Mouse (Mus musculus): Measurements from ENCODE around the gene Samd14.
"Not testable (repeated sequence)": the region's sequence is repeated elsewhere in the genome, so short reads cannot be mapped to it uniquely, and the experiment has no call there.

Gene Samd14

GRCm38 (mm10) chr11:95006525-95007219 lies 3.0 kb upstream of the Samd14 start:
- DNase-seq (ENCODE audit: low read depth), result no peak

DNA sequence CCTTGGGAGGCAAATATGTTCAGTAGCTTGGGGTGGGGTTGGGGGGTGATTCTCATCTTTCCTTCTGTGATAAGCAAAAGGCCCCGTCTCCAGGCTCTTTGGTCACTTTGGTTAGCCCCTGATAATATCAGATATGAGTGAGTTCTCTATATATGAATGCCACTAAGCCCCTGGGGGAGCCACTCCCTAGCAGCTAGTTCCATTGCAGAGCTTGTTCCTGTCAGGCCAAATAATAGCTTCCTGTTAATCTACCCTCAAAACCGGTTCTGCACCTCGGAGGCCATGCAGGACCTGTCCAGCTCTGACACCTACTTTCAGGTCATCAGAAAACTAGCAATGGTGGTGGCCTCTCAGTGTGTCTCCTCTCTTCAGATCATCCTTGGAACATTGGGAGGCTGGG lies 2.3 kb upstream of the Samd14 start:
- DNase-seq (ENCODE audit: low read depth), result no peak

GRCm38 (mm10) chr11:95008661-95009628 lies 734 bp upstream of the Samd14 start:
- DNase-seq (ENCODE audit: low read depth), result no peak

GRCm38 (mm10) chr11:95010141-95010739 lies 561 bp downstream of the Samd14 start:
- DNase-seq (ENCODE audit: low read depth), result no peak

DNA sequence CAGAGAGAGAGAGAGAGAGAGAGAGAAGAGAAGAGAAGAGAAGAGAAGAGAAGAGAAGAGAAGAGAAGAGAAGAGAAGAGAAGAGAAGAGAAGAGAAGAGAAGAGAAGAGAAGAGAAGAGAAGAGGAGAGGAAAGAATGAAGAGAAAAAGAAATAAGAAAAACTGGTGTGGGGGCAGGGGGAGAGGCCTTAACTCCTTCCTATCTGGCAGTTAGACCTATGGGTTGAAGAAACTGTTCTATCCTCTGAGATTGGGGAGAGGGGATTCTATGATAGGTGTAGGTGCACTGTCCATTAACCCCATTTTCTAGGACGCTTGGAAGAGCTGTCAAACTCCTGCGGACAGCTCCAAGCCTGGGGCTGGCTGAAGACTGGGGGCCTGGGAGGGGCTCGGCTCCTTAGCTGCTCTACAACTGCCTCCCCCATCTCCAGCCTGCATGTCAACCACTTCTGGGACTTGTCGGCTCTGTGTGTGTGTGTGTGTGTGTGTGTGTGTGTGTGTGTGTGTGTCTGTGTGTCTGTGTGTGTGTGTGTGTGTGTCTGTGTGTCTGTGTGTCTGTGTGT lies 1.2 kb downstream of the Samd14 start:
- not testable (repeated sequence) for DNase-seq (ENCODE audit: low read depth)

DNA sequence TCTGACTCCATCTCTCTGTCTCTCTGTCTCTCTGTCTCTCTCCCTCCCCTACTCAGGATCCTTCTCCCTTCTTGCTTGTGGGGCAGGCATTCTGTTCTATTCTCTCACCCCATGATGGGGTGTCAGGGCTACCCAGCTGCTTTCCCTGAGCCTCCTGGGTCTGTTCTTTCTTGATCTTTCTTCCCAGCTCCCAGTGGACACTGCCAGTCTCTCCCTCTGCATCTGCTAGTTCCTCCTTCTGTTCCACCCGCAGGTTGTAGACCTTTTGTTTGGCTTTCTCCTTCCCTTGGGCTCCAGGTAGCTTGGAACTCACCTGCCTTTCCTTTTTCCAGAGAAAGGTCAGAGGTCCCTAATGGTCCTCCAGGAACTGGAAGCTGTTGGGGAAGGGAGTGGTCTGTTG lies 1.7 kb downstream of the Samd14 start:
- no peak for DNase-seq (ENCODE audit: low read depth)

GRCm38 (mm10) chr11:95012075-95012474 lies 2.4 kb downstream of the Samd14 start:
- DNase-seq (ENCODE audit: low read depth), result no peak

DNA sequence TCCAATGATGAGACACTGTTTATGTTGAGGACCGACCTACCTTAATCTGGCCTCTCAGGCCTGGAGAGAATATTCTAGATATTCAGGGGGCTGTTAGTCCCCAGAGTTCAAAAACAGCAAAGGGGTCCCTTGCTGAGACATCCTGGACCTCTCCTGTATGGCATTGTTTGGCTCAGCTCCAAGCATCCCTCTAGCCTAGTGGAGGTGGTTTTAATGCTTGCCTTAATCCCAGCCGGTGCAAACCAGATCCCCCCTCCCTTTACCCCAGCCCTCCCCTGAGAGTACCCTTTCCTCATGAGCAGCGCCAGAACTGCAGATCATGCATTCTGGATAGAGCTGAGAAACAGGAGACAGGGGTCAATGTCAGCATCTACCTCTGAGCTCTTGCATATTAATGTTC lies 2.8 kb downstream of the Samd14 start:
- no peak for DNase-seq (ENCODE audit: low read depth)

DNA sequence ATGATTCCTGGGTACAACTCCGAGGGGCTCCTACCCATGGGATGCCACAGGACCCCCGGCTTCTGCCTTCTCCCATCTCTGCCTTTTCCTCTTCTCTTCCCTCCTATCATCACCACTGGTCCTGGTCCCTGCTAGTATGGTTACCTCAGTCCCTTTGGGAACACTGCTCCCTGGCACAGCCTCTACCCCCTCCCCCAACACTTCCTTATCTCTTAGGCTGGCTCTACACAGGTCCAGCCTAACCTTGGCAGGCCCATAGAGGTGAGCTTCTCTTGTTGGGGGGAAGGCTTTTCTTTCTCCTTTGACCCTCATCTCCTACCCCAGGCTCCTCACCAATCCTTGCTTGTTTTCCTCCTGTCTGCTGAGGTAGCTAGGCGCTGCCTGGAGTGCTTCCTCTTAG lies 5.8 kb downstream of the Samd14 start:
- no peak for DNase-seq (ENCODE audit: low read depth)

- DNase-seq (ENCODE audit: low read depth), result no peak
Observed at GRCm38 (mm10) chr11:95022237-95022992, 12.7 kb downstream of the Samd14 start.

GRCm38 (mm10) chr11:95023481-95023880 lies 13.8 kb downstream of the Samd14 start:
- no peak for DNase-seq (ENCODE audit: low read depth)

DNA sequence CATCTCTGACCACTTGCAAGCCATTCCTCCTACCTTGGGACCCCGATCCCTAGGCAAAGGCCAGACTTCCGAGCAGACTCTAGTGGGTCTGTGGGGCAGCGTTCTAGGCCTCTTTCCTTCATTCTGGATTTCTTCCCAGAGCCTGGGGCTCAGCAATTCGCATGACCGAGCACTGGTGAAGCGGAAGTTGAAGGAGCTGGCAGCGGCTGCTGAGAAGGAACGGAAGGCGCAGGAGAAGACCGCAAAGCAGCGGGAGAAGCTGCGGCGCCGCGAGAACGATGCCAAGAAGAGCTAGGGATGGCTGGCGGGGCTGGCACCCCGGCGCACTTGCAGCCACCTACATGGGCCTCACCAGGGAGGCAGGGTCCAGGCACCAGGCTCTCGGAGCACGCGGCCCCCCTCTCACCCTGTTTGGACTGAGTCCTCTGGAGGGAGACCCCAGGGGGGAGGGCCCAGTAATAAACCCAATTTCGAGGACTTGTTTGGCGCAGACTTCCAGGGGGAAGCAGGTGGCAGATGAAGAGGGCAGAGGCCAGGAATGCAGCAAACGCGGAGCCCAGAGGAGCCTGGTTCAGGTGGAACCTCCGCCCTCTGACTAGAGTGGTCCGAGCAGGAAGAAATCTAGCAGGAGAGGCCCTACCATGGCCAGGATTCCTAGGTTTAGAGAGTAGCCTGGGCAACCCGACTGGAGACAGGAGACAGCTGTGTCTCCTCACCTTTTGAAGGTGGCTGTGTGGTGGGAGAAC lies 14.9 kb downstream of the Samd14 start:
- DNase-seq (ENCODE audit: low read depth), result no peak

DNA sequence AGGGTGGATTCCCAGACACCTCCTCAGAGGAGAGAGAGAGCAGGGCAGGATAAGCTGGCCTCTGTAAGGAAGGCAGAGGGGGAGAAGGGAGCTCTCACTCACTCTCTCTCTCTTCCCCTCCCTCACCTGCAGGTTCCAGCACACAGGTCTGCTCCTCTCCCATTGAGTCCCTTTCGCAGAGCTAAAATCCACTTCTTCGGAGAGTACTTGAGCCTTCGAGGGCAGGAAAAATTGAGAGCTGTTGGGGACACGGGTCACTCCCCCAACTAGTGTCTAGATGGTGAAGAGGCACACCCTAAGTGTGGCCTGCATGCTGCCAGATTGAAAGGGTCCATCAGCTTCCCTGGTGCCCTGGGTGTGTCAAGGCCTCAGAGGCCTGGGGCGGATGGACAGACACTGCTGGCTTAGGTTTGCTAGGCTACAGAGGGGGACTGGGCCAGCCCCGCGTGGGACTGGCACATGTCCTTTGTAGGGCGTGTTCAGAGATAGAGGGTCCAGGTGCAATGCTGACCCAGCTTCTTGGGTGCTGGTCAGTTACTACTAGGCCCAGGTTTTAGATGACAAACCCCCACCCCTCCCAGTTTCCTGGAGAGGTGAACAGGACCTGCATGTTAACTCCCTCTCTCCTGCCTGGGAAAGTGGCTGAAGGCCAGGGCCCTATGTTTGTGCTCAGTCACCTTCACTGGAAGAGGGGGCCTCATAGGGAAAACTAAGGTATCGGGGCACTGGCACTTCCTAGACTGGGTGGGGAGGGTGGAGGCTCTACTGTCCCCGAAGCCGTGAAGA lies 15.7 kb downstream of the Samd14 start:
- no peak for DNase-seq (ENCODE audit: low read depth)

GRCm38 (mm10) chr11:95026090-95026542 lies 16.4 kb downstream of the Samd14 start:
- DNase-seq (ENCODE audit: low read depth), result no peak

DNA sequence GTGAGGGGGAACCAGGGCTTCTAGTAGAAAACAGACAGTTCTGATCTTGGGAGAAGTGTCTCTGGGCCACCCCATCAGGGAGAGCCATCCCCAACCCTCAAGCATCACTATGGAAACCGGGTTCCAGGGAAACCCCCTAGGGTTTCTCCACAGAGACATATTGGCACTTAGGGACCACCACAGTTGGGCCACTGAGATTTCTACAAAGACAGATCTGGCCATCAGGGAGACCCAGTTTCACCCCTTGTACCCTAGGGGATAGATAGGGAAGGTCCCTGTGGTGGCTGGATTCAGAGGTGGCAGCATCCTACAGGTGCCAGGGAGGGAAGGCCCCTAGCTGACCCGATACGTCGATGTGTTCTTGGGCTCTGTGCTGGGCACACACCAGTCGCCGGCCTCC lies 17.2 kb downstream of the Samd14 start:
- DNase-seq (ENCODE audit: low read depth), result no peak

DNA sequence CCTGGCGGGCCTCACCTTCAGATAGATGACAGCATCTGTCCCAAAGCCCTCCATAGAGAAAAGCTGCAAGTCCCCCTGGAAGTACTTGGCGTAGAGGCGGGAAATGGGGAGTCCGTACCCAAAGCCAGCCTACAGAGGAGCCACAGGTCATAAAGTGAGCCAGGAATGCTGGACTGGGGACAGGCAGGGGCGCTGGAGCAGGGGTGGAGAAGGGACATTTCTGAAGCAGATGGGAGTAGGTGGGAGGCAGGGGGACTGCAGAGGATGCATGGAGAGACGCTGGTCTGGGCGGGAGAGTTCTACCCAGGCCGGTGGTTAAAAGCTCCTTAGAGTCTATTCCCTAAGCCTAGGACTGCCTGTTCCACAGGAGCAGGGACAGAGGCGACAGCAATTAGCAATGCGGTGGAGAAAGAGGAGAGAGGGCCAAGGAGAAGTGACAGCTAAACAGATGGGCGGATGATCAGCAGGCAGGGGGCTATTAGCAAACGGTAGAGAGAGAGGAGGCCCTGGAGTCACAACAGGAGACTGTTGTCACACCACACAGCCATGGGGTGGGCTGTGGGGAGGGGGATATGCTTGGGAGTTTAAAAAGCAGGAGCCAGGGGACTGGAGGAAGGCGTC lies 18.3 kb downstream of the Samd14 start:
- no peak for DNase-seq (ENCODE audit: low read depth)

DNA sequence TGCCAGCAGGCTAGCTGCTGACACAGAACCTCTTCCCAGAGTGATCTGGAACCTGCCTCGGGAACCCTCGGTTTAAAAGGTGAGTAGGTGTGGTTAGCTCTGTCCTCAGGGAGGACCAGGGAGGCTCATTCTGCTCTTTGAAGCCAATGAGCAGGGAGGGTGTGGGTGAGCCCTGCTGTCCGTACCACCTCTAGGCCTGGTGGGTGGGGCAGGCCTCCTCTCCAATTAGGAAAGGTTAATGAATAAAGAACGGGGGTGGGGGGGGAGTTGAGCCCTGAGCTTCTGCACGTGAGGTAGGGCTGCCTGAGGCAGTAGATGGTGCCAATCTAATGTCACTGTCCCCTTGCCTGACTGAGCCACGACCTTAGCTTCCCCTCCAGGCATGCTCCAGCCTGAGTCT lies 23.3 kb downstream of the Samd14 start:
- no peak for DNase-seq (ENCODE audit: low read depth)

GRCm38 (mm10) chr11:95033617-95034016 lies 23.9 kb downstream of the Samd14 start:
- DNase-seq (ENCODE audit: low read depth), result no peak

DNA sequence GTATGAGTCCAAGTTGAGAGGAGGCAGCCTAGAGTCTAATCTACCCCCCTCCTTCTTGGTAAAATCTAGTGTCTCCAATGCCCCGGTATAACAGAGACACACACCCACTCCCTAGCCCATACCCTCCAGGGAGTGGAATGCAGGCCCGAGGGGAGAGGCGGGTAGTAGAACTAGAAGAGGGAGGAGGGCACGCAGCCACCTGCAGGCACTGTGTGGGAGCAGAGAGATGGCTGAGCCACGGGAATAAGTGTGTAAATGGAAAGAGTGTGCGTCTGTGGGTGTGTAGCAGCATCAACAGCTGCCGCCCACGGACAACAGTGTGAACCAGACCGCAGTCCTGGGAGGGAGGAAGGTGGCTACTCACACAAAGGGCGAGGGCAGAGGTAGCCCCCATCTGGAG lies 25.2 kb downstream of the Samd14 start:
- no peak for DNase-seq (ENCODE audit: low read depth)

GRCm38 (mm10) chr11:95036521-95036920 lies 26.8 kb downstream of the Samd14 start:
- no peak for DNase-seq (ENCODE audit: low read depth)
